Mouse (Mus musculus): ENCODE results near the gene Bex1.
A peak's percentile ranks its signal among the peaks of the same experiment; 100 is the strongest.

- TF ChIP-seq POLR2A (IDR thresholded peaks at IDR 0.05; ENCODE audit: extremely low read depth, insufficient read depth, low read length) (no peak), CTCF (IDR thresholded peaks at IDR 0.05; ENCODE audit: extremely low read depth, insufficient read depth, low read length) (peak; percentile 20)
These were observed 18.4 kb downstream of the Bex1 start for GRCm38 (mm10) chrX:136196873-136197272.

Measured in cortical plate, adult 2 months (tissue).